Mouse (Mus musculus): Measurements from ENCODE around the gene Dguok. TPM values are rescaled to one million over a fixed set of nuclear protein-coding genes. Genes with fewer than 3 reads are reported as not detected.

Gene Dguok
- polyA plus RNA-seq, 1 experiment from 2014 or later, result 74.4 TPM

DNA sequence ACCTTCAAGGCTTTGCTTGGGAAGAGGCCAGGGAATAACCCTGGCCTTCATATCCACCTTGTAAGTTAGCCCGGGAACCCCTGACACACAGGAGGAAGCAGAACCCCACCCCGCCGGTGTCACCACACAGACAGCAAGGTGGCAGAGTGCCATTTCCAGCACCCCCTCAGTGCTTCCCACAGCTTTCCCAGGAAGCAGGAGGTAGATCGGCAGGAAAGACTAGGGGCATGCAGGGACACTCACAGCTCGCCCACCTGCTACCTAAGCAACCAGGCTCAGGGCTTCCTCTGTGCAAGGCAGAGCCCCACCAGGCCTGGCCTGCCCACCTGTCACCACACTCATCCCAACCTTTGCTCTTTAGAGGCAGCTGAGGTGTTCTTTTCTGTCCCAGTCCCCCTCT lies 67.0 kb downstream of the Dguok start:
- Histone ChIP-seq H3K9ac (replicated peaks) (peak overlapping the region; percentile 73), H3K4me1 (peaks cover 83% of the 10 kb centered on the region), H3K9me3 (replicated peaks) (no peaks in the 10 kb centered on the region), H3K27ac (replicated peaks) (peak overlapping the region; percentile 98), H3K27me3 (replicated peaks) (no peaks in the 10 kb centered on the region), H3K36me3 (no peaks in the 10 kb centered on the region), H3K4me3 (replicated peaks) (peak overlapping the region; percentile 77), H3K4me2 (peak overlapping the region; percentile 70)
- ATAC-seq (ENCODE audit: low FRiP score), result no peak
- WGBS, result 54% methylated on average over 5 of the region's 5 CpGs

DNA sequence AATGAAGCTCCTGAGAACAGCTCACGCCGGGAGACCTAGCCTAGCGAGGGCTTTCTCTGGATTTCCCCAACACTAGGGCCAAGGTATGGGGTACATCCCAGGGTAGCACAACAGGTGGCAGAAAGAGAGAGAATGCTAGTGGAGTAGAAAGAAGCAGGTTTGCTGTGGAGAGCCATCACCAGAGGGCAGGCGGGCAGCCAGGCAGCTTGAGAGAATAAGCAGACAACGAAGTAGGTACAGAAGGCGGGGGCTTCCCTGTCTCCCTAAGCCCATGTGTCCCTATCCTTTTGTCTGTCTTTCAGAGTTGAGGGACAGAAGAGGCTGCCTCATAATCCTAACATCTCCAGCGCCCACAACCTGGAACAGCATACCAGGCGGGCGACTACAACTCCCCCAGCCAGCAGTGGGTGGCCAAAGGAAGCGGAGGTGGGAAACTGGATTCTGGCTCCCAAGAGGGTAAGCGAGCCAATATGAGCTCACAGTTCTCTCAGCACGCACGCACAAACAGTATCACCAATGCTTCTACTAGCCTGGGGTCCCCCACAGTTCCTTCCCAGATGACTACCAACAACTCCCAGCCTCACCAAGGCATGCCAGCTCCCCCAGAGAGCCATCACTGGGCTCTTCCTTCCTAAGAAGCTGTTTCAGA lies 67.5 kb downstream of the Dguok start:
- Histone ChIP-seq H3K9ac (replicated peaks) (peak overlapping the region; percentile 73; the same call in 1 of the 2 replicates), H3K9me3 (replicated peaks) (no peaks in the 10 kb centered on the region), H3K27me3 (replicated peaks) (no peaks in the 10 kb centered on the region), H3K4me2 (peak overlapping the region; percentile 70), H3K27ac (replicated peaks) (peak overlapping the region; percentile 98; the same call in 1 of the 2 replicates), H3K4me1 (peaks cover 83% of the 10 kb centered on the region), H3K4me3 (replicated peaks) (peak overlapping the region; percentile 77), H3K36me3 (no peaks in the 10 kb centered on the region)
- WGBS, result 67% methylated on average over 13 of the region's 13 CpGs
- no peak for ATAC-seq (ENCODE audit: low FRiP score)

GRCm38 (mm10) chr6:83438584-83438983 lies 68.2 kb downstream of the Dguok start:
- Histone ChIP-seq H3K36me3 (no peaks in the 10 kb centered on the region), H3K9me3 (replicated peaks) (no peaks in the 10 kb centered on the region), H3K4me2 (peak overlapping the region; percentile 70), H3K4me1 (peaks cover 83% of the 10 kb centered on the region), H3K9ac (replicated peaks) (peak overlapping the region; percentile 4; the same call in 1 of the 2 replicates), H3K4me3 (replicated peaks) (peak overlapping the region; percentile 77), H3K27me3 (replicated peaks) (no peaks in the 10 kb centered on the region), H3K27ac (replicated peaks) (peak overlapping the region; percentile 9; the same call in 1 of the 2 replicates)
- 71% methylated on average over 3 of the region's 3 CpGs for WGBS
- no peak for ATAC-seq (ENCODE audit: low FRiP score)

DNA sequence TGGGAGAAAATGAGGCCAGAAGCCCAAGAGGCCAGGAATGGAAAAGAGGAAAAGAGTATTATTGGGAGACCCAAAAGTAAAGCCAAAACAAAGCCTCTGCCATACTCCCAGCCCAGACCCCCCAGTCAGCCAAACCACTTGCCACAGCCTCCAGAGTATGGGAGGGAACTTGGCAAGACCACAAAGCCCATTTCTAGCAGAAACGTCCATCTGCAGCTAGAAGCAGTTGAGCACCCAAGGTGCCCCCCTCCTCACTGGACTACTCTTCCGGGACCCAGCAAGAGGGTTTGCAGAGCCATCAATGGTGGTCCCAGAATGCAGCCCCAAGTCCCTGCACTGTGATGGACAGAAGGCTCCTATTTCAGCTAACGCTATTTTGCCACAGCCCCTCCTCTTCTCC lies 69.0 kb downstream of the Dguok start:
- H3K4me2 ChIP-seq, result peak overlapping the region; percentile 70
- no peaks in the 10 kb centered on the region for H3K36me3 ChIP-seq
- no peaks in the 10 kb centered on the region for H3K9me3 ChIP-seq (replicated peaks)
- no peak overlapping the region for H3K27ac ChIP-seq (replicated peaks)
- H3K4me1 ChIP-seq, result peaks cover 82% of the 10 kb centered on the region
- no peak overlapping the region; the same call in 1 of the 2 replicates for H3K9ac ChIP-seq (replicated peaks)
- no peak overlapping the region for H3K4me3 ChIP-seq (replicated peaks)
- no peak for ATAC-seq (ENCODE audit: low FRiP score)
- H3K27me3 ChIP-seq (replicated peaks), result no peaks in the 10 kb centered on the region
- 35% methylated on average over 3 of the region's 3 CpGs for WGBS

DNA sequence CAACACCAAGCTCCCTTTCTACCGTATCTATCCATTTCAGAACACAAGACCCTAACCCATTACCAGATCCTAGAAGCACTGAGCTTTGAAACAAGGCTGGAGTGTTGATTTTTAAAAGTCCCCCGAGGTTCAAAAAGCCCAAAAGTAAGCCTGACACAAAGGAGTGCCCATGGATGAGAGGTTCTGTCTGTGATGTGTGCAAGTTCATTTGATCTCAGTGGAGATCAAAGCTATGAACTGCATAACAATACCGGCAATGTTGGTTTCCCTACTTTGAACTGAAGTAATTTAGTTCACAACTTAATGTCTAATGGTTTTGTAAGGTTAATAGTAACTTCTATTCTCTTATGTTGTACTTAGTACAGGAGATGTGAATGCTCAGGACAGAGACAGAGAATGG lies 69.5 kb downstream of the Dguok start:
- 0 out of 2 replicates have a peak overlapping the region, but pooled peaks have one; percentile 70 for H3K4me2 ChIP-seq

GRCm38 (mm10) chr6:83436547-83436946 lies 70.2 kb downstream of the Dguok start:
- Histone ChIP-seq H3K27ac (replicated peaks) (no peak overlapping the region), H3K9ac (replicated peaks) (no peak overlapping the region), H3K4me1 (peaks cover 81% of the 10 kb centered on the region), H3K4me3 (replicated peaks) (no peak overlapping the region), H3K9me3 (replicated peaks) (no peaks in the 10 kb centered on the region), H3K4me2 (no peak overlapping the region), H3K27me3 (replicated peaks) (no peaks in the 10 kb centered on the region), H3K36me3 (no peaks in the 10 kb centered on the region)
- ATAC-seq (ENCODE audit: low FRiP score), result no peak
- 84% methylated on average over 4 of the region's 4 CpGs for WGBS

More for the DNA sequence above, 69.5 kb downstream of the Dguok start:
- H3K4me3 ChIP-seq (replicated peaks), result no peak overlapping the region
- no peak overlapping the region for H3K27ac ChIP-seq (replicated peaks)
- H3K4me1 ChIP-seq, result peaks cover 81% of the 10 kb centered on the region
- H3K36me3 ChIP-seq, result no peaks in the 10 kb centered on the region
- no peak for ATAC-seq (ENCODE audit: low FRiP score)
- H3K9ac ChIP-seq (replicated peaks), result no peak overlapping the region
- no peaks in the 10 kb centered on the region for H3K27me3 ChIP-seq (replicated peaks)
- no peaks in the 10 kb centered on the region for H3K9me3 ChIP-seq (replicated peaks)
- WGBS, result 82% methylated on average over 3 of the region's 3 CpGs

DNA sequence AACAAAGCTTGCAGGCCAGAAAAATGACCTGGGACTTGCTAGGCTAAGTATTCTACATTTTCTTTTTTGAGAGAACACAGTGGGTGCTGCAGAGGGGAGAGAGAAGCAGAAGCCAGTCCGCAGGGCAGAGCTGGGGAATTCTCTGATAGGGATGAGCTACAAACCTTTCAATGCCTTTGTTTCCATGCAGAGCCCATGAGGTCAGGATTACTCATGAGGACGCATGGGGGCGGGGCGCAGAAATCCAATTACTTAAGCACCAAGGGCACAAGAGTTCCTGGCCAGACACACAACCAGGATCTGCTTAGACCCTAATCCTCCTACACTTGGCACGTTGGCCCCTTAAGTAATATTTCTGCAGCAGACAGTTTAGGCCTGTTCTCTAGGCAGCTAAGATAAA lies 71.6 kb downstream of the Dguok start:
- peaks cover 80% of the 10 kb centered on the region for H3K4me1 ChIP-seq
- WGBS, result 38% methylated on average over 5 of the region's 5 CpGs
- H3K9ac ChIP-seq (replicated peaks), result no peak overlapping the region
- ATAC-seq (ENCODE audit: low FRiP score), result no peak
- H3K9me3 ChIP-seq (replicated peaks), result no peaks in the 10 kb centered on the region
- no peaks in the 10 kb centered on the region for H3K27me3 ChIP-seq (replicated peaks)
- H3K4me3 ChIP-seq (replicated peaks), result no peak overlapping the region
- H3K4me2 ChIP-seq, result no peak overlapping the region
- 0 out of 2 replicates have a peak overlapping the region, but pooled peaks have one; percentile 41 for H3K27ac ChIP-seq (replicated peaks)
- no peaks in the 10 kb centered on the region for H3K36me3 ChIP-seq

GRCm38 (mm10) chr6:83433546-83433945 lies 73.2 kb downstream of the Dguok start:
- H3K4me3 ChIP-seq (replicated peaks), result no peak overlapping the region
- WGBS, result 76% methylated on average over 4 of the region's 4 CpGs
- peaks cover 75% of the 10 kb centered on the region for H3K4me1 ChIP-seq
- no peak overlapping the region for H3K27ac ChIP-seq (replicated peaks)
- H3K9me3 ChIP-seq (replicated peaks), result no peaks in the 10 kb centered on the region
- no peak overlapping the region for H3K4me2 ChIP-seq
- no peaks in the 10 kb centered on the region for H3K36me3 ChIP-seq
- H3K9ac ChIP-seq (replicated peaks), result no peak overlapping the region
- no peak for ATAC-seq (ENCODE audit: low FRiP score)
- H3K27me3 ChIP-seq (replicated peaks), result no peaks in the 10 kb centered on the region

DNA sequence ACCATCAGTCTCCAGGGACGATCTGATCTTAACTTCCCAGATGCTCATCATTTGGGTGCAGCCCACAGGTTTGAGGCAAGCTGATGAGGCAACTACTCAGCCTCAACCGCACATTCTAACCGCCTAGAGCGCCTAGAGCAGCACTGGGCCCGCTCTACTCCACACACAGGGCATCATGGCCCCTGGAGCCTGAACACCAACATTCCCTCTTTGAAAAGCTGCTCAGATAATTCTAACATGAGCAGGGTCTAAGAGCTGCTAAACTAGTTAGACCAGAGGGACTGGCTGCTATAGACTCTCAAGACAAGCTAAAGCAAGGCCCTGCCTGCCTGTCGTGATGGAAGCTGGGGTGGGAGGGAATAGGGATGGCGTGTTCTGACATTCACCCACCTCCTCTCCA lies 73.8 kb downstream of the Dguok start:
- 81% methylated on average over 7 of the region's 7 CpGs for WGBS
- Histone ChIP-seq H3K36me3 (no peaks in the 10 kb centered on the region), H3K4me1 (peaks cover 75% of the 10 kb centered on the region), H3K9ac (replicated peaks) (no peak overlapping the region), H3K4me2 (no peak overlapping the region), H3K27me3 (replicated peaks) (no peaks in the 10 kb centered on the region), H3K4me3 (replicated peaks) (no peak overlapping the region), H3K27ac (replicated peaks) (no peak overlapping the region), H3K9me3 (replicated peaks) (no peaks in the 10 kb centered on the region)
- ATAC-seq (ENCODE audit: low FRiP score), result no peak

Other genes starting within 250 kb of the Dguok start
- 30.9 and 34.7 TPM in 2 replicates for gene Mthfd2, start 181.1 kb downstream of the Dguok start, polyA plus RNA-seq (2015; fragmentation: Nextera tagmentation; extraction: Ambion mirVana)
- gene Mob1a, start 181.0 kb downstream of the Dguok start, polyA plus RNA-seq (2015; fragmentation: Nextera tagmentation; extraction: Ambion mirVana), result 20.2 and 31.3 TPM in 2 replicates
- 60.1 and 73.0 TPM in 2 replicates for gene Bola3, start 157.8 kb downstream of the Dguok start, polyA plus RNA-seq (2015; fragmentation: Nextera tagmentation; extraction: Ambion mirVana)
- 57.9 and 58.9 TPM in 2 replicates for gene Tet3, start 47.9 kb downstream of the Dguok start, polyA plus RNA-seq (2015; fragmentation: Nextera tagmentation; extraction: Ambion mirVana)
- 2.3 and 128 TPM in 2 replicates for gene Actg2, start 29.3 kb upstream of the Dguok start, polyA plus RNA-seq (2015; fragmentation: Nextera tagmentation; extraction: Ambion mirVana)
- 55.3 and 60.2 TPM in 2 replicates for gene Stambp, start 65.8 kb upstream of the Dguok start, polyA plus RNA-seq (2015; fragmentation: Nextera tagmentation; extraction: Ambion mirVana)
- gene Clec4f, start 149.2 kb upstream of the Dguok start, polyA plus RNA-seq (2015; fragmentation: Nextera tagmentation; extraction: Ambion mirVana), result not detected in 2 replicates
- gene Cd207, start 170.9 kb upstream of the Dguok start, polyA plus RNA-seq (2015; fragmentation: Nextera tagmentation; extraction: Ambion mirVana), result not detected in 2 replicates
- gene Vax2, start 204.3 kb upstream of the Dguok start, polyA plus RNA-seq (2015; fragmentation: Nextera tagmentation; extraction: Ambion mirVana), result not detected in 2 replicates
- gene Atp6v1b1, start 236.0 kb upstream of the Dguok start, polyA plus RNA-seq (2015; fragmentation: Nextera tagmentation; extraction: Ambion mirVana), result not detected in 2 replicates

Data from neural tube, embryonic 15.5 days (tissue).